Mouse (Mus musculus) left cerebral cortex, postnatal 10 days (tissue): ENCODE measurements at regions not wholly inside any gene's neighbourhood (a gene's known extent, or its start where the extent isn't known, plus 50 kb on each side); places are given as distances from the start of the nearest gene placed in this dataset.

Experiments used
- DNase-seq, 2 experiments: peaks; one replicate each; pipeline ENCODE4 v3.0.0; 2021 to 2022; ENCODE audit warnings: low spot score in 2 of 2, mixed read lengths in 1 of 2; ENCODE audit errors: extremely low spot score in 1 of 2
- intact Hi-C: fragments of 180-260 bp; cut with DNase I; formaldehyde crosslinking; loops from one replicate; pipeline ENCODE4 v1.15.1; 2025

- DNase-seq, result no peak
- intact Hi-C loops, result no loop called here
These were observed 324.1 kb upstream of the Mpdz start for GRCm38 (mm10) chr4:81766705-81767104.

DNA sequence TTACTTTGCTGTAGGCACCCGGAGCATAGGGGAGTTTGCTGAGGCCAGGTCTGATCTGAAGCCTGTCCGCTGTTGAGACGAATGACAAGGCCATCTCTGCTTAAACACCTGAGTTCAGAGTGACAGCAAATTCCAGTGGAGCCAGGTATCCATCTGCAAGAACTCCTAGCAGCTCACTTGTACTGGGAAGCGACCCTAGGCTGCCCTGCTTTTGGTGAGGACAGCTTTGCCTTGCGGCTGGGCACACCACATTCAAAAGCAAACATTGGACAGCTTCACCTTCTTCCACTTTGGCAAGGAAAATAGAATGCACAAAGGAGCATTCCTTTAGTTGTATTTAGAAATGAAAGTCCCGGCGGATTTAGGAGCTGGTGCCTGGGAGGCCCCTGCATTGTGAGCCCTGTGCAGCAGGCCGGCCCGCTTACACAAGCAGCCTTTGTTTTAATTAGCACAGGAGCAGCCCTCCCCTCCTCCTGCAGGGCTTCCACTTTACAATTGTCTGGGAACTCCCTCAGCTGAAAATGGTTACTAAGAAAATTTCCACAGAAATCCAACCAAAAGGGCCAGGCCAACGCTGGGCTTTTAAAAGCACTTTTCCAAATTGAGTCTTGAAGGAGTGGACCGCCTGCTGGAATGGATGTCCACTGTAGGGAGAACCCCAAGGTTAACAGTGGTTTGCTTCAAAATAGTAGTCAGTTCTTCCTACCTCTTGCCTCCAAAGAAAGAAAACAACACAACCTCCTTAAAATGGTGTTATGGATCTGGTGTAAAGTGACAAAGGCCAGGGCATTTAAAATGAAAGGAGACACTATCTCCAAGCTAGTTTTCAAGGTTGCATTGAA lies 321.6 kb upstream of the Mpdz start:
- intact Hi-C loops, result no loop called here

GRCm38 (mm10) chr4:81763311-81764025 lies 320.9 kb upstream of the Mpdz start:
- no peak for DNase-seq
- intact Hi-C loops, result no loop called here

More for the DNA sequence above, 321.6 kb upstream of the Mpdz start:
- DNase-seq, result peak; percentile 29 to 34

GRCm38 (mm10) chr4:81762592-81763229 lies 320.1 kb upstream of the Mpdz start:
- DNase-seq, result peak in 1 of 2 experiments; percentile 18
- intact Hi-C loops, result no loop called here

DNA sequence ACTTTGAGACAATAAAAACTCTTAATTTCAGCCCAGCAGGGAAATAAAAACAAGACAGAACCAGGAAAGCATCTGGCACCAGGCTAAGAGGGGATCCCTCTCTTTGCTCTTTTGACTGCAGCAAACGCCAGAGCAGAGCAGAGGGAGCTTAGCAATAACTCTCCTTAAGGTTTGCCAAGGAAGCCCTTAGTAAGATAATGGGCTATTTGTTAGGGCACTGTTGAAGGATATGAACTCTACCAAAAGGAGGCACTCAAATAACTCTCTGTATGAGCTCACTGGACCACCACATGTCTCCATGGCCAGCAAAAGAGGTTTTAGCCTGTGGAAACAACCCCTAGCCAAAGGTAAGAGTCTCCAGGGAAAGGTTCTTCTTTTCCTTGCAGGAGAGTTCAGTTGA lies 315.3 kb upstream of the Mpdz start:
- no peak for DNase-seq
- intact Hi-C loops, result no loop called here

DNA sequence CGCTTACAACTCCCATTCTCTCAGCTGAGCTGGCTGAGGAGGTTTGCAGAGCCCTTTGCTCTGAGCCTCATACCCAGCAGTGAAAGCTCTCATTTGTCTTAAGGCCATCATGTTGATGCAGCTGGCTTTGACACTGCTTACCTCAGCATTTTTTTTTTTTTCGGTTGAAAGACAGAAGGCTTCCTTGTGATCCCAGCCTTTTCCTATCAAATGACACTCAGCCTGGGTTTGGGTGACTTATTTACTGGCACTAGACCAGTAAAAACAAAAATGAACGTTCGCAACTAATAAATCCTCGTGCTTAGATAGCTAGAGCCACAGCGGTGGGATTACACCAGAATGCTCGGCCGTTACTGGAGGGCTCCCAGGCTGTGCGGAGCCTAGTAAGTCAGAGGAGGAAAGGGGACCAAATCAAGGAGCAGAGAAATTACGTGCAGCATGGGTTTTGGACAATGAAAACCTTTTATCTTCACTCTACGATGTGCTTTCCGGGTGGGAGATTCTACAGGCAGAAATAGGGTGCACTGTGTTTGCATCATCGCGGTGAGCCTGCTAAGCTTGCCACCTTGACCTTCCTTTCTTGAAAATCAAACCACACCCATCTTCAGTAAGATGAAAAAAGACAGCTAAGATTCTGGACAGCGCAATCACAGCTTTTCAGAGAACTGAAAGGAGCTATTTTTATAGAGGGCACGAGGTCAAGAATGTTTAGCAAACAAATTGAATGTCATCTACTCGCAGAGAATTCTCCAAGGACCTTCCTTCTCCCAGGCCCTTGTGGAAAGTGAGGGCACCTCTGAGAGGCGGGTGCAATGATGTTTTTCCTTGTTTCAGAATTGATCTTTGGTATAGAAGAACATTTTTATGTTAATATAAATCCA lies 302.3 kb upstream of the Mpdz start:
- DNase-seq, result peak in 1 of 2 experiments; percentile 25

DNA sequence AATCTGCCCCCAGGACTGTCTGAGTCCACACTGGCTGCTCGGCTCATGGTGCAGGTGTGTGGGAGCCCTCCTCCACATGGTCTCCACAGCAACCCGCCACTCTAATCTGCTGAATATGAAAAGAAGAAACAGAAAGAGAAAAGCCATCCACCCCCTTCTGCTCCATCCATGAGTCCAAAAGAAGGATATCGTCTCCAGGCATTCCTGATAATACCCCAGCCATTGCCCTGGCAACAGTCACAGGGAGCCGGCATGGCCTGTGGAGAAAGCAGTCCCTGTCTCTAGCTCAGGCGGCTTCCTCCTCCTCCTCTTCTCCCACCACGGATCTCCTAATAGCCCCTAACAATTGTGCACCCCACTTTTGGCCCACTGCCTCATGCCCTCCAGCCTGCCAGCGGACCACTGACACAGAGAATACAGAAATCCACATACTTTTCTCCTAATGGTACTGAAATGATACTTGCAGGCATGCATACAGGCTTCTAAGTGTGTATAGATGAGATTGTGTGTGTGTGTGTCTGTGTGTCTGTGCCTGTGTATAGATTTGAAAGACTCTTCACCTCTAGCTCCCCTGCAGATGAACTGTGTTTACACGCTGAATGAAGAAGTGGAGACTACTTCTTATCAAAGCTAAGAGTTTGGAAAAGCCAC lies 301.5 kb upstream of the Mpdz start:
- peak; percentile 47 to 56 for DNase-seq
- intact Hi-C loops, result no loop called here

More for the DNA sequence above, 302.3 kb upstream of the Mpdz start:
- intact Hi-C loops, result no loop called here

GRCm38 (mm10) chr4:81742536-81743459 lies 300.2 kb upstream of the Mpdz start:
- intact Hi-C loops, result no loop called here
- no peak for DNase-seq

DNA sequence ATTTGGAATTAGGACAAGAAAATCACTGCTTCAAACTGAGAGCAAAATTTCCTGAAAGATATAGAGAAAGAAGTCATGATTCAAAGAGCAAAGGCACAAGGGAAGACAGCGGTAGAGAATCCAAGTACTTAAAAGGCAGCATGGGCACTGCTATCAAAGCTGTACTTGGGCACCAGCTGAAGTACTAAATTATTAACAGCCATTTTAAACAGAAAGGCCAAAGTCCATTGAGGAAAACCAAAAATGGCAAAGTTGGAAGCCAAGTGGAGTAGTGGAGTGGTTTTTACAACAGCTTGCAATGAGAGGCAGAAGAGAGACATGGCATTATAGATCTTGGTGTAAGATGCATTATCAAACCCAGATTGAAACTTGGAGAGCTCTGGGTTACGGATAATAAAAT lies 291.8 kb upstream of the Mpdz start:
- intact Hi-C loops, result no loop called here
- no peak for DNase-seq

DNA sequence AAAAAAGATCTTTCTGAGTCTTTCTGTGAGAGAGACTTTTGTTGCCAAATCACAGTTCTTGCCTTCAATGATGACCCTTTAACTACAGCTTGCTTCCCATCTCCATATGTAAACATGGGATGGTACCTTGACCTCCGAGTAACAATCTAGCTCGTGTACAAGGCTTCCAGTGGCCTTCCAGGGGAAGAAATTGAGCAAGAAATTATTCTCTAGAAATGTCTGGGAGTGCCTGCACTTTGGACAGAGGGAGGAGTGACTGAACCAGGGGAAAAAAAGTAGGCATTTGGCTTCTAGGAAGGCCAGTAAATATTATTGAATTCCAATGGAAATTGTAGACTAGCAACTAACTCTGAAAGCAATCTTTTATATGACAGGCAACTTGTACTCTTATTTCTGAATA lies 287.8 kb upstream of the Mpdz start:
- intact Hi-C loops, result no loop called here

DNA sequence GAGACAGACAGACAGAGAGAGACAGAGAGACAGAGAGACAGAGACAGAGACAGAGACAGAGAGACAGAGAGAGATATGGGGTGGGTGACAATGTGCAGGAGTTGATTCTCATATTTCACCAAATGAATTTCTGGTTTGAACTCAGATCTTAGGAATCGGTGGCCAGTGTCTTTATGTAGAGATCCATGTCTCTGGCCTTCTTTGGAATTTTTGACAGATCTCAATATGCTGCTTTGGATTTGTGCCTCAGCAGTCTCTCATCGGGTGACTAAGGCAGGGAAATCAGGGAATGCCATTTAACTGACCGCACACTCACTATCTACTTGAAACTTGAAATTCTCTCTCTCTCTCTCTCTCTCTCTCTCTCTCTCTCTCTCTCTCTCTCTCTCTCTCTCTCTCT lies 286.3 kb upstream of the Mpdz start:
- intact Hi-C loops, result no loop called here
- no peak for DNase-seq

More for the DNA sequence above, 287.8 kb upstream of the Mpdz start:
- DNase-seq, result no peak

- intact Hi-C loops, result no loop called here
- DNase-seq, result peak in 1 of 2 experiments; percentile 20
These were observed 285.3 kb upstream of the Mpdz start for GRCm38 (mm10) chr4:81727735-81728581.

- DNase-seq, result peak; percentile 42 to 43
- intact Hi-C loops, result no loop called here
These were observed 284.4 kb upstream of the Mpdz start for GRCm38 (mm10) chr4:81726761-81727723.

DNA sequence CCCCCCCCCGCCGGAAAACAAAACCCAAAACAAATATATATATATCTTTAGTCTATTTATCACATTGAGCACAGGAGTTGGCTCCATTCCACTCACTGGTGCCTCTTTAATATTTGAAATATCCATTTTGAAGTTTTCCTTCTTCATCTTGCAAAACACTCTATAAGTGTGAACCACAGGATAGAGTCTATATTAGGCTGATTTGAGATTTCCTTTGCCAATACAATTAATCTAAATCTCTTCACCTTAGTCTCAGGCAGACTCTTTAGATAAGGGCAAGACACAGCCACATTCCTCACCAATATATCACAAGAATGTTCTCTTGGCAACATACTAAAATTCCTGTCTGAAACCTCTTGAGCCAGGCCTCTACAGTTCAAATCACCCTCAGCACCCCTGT lies 282.1 kb upstream of the Mpdz start:
- intact Hi-C loops, result no loop called here
- no peak for DNase-seq

DNA sequence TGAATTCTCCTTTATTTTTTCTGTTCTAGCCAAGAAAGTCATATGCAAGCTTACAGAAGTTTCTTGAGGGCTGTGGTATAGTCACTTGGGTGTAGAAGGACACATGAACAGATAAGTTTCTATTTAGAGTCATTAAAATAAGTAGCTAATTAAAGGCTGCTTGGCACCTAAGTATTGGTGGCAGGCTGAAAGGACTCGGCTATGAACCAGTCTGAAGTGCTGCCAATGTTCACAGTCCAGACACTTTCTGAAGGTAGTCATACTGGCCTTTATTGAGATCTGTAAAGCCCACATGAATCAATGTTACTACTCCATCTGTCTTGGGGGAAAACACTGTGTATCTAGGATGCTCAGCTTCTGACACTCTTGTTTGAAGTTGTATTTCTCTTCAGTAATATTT lies 269.8 kb upstream of the Mpdz start:
- intact Hi-C loops, result no loop called here
- DNase-seq, result no peak
